Mouse (Mus musculus): ENCODE data around the gene Ifitm7. TPM values are rescaled to one million over a fixed set of nuclear protein-coding genes. Genes with fewer than 3 reads are reported as not detected.

Gene Ifitm7
- total and polyA plus RNA-seq, 3 experiments, result 0.49 TPM; not detected in 2

- TF ChIP-seq GATA1 (IDR thresholded peaks at IDR 0.05; ENCODE audit: borderline replicate concordance, low read length), result no peak
- TF ChIP-seq CTCF (IDR thresholded peaks at IDR 0.05; ENCODE audit: low read depth, low read length), result no peak
- TF ChIP-seq GATA2 (IDR thresholded peaks at IDR 0.05; ENCODE audit: borderline replicate concordance, low read depth, low read length), result no peak
- no peak for TF ChIP-seq TAL1 (conservative IDR thresholded peaks at IDR 0.05; ENCODE audit: low read depth, low read length)
- TF ChIP-seq POLR2AphosphoS5 (IDR thresholded peaks at IDR 0.05; ENCODE audit: insufficient replicate concordance, low read depth, low read length), result no peak
- H3K4me3 ChIP-seq (ENCODE audit: low read depth, low read length), result no peak overlapping the region
- H3K36me3 ChIP-seq (replicated peaks), result no peaks in the 10 kb centered on the region
- ATAC-seq (ENCODE audit: extremely low read depth, insufficient number of reproducible peaks, low FRiP score, poor library complexity, severe bottlenecking) (peak; percentile 15; the same call in 1 of the 2 replicates), DNase-seq (ENCODE audit: low spot score) (no peak)
- H3K4me1 ChIP-seq (ENCODE audit: insufficient read depth, low read depth, low read length), result no peaks in the 10 kb centered on the region
- peaks cover 8% of the 10 kb centered on the region for H3K27me3 ChIP-seq (ENCODE audit: insufficient read depth, low read length)
- no peaks in the 10 kb centered on the region for H3K9me3 ChIP-seq (replicated peaks)
These were observed 42.5 kb downstream of the Ifitm7 start for GRCm38 (mm10) chr16:13944178-13944577.

GRCm38 (mm10) chr16:13940847-13941395 is 45.8 kb downstream of the Ifitm7 start:
- DNase-seq (ENCODE audit: low spot score) (no peak), ATAC-seq (ENCODE audit: extremely low read depth, insufficient number of reproducible peaks, low FRiP score, poor library complexity, severe bottlenecking) (no peak)
- H3K27me3 ChIP-seq (ENCODE audit: insufficient read depth, low read length), result peaks cover 5% of the 10 kb centered on the region
- no peak overlapping the region; the same call in 1 of the 2 replicates for H3K4me3 ChIP-seq (ENCODE audit: low read depth, low read length)
- no peaks in the 10 kb centered on the region for H3K4me1 ChIP-seq (ENCODE audit: insufficient read depth, low read depth, low read length)
- H3K9me3 ChIP-seq (replicated peaks), result no peaks in the 10 kb centered on the region
- TF ChIP-seq POLR2AphosphoS5 (IDR thresholded peaks at IDR 0.05; ENCODE audit: insufficient replicate concordance, low read depth, low read length), result no peak
- no peak for TF ChIP-seq TAL1 (conservative IDR thresholded peaks at IDR 0.05; ENCODE audit: low read depth, low read length)
- TF ChIP-seq GATA2 (IDR thresholded peaks at IDR 0.05; ENCODE audit: borderline replicate concordance, low read depth, low read length), result no peak
- TF ChIP-seq CTCF (IDR thresholded peaks at IDR 0.05; ENCODE audit: low read depth, low read length), result no peak
- no peak for TF ChIP-seq GATA1 (IDR thresholded peaks at IDR 0.05; ENCODE audit: borderline replicate concordance, low read length)
- no peaks in the 10 kb centered on the region for H3K36me3 ChIP-seq (replicated peaks)

- peaks cover 5% of the 10 kb centered on the region for H3K27me3 ChIP-seq (ENCODE audit: insufficient read depth, low read length)
- H3K36me3 ChIP-seq (replicated peaks), result no peaks in the 10 kb centered on the region
- no peak for TF ChIP-seq CTCF (IDR thresholded peaks at IDR 0.05; ENCODE audit: low read depth, low read length)
- no peak for TF ChIP-seq GATA2 (IDR thresholded peaks at IDR 0.05; ENCODE audit: borderline replicate concordance, low read depth, low read length)
- no peak for TF ChIP-seq TAL1 (conservative IDR thresholded peaks at IDR 0.05; ENCODE audit: low read depth, low read length)
- no peak for TF ChIP-seq POLR2AphosphoS5 (IDR thresholded peaks at IDR 0.05; ENCODE audit: insufficient replicate concordance, low read depth, low read length)
- TF ChIP-seq GATA1 (IDR thresholded peaks at IDR 0.05; ENCODE audit: borderline replicate concordance, low read length), result no peak
- no peak for ATAC-seq (ENCODE audit: extremely low read depth, insufficient number of reproducible peaks, low FRiP score, poor library complexity, severe bottlenecking)
- H3K9me3 ChIP-seq (replicated peaks), result no peaks in the 10 kb centered on the region
- H3K4me3 ChIP-seq (ENCODE audit: low read depth, low read length), result no peak overlapping the region; the same call in 1 of the 2 replicates
- no peaks in the 10 kb centered on the region for H3K4me1 ChIP-seq (ENCODE audit: insufficient read depth, low read depth, low read length)
- DNase-seq (ENCODE audit: low spot score), result no peak
These were observed 46.4 kb downstream of the Ifitm7 start for GRCm38 (mm10) chr16:13940139-13940846.

Other genes with a start within 250 kb of the Ifitm7 start
- 67.6 and 67.8 TPM in 2 replicates for gene Rrn3, start 206.2 kb downstream of the Ifitm7 start, total RNA-seq (2014; fragmentation: Nextera tagmentation)
- 65.8 and 72.3 TPM in 2 replicates for gene Rrn3, start 206.2 kb downstream of the Ifitm7 start, total RNA-seq (2017)
- gene Rrn3, start 206.2 kb downstream of the Ifitm7 start, polyA plus RNA-seq (2012), result 18.3 and 21.2 TPM in 2 replicates
- 39.7 and 54.2 TPM in 2 replicates for gene Ntan1, start 168.0 kb downstream of the Ifitm7 start, total RNA-seq (2014; fragmentation: Nextera tagmentation)
- gene Ntan1, start 168.0 kb downstream of the Ifitm7 start, total RNA-seq (2017), result 36.5 and 42.0 TPM in 2 replicates
- 9.0 and 9.2 TPM in 2 replicates for gene Ntan1, start 168.0 kb downstream of the Ifitm7 start, polyA plus RNA-seq (2012)
- 74.9 and 94.5 TPM in 2 replicates for gene Pdxdc1, start 83.8 kb downstream of the Ifitm7 start, total RNA-seq (2014; fragmentation: Nextera tagmentation)
- 68.8 and 72.1 TPM in 2 replicates for gene Pdxdc1, start 83.8 kb downstream of the Ifitm7 start, total RNA-seq (2017)
- 27.1 and 35.5 TPM in 2 replicates for gene Pdxdc1, start 83.8 kb downstream of the Ifitm7 start, polyA plus RNA-seq (2012)
- 1.9 and 2.6 TPM in 2 replicates for gene Mpv17l, start 83.7 kb downstream of the Ifitm7 start, total RNA-seq (2014; fragmentation: Nextera tagmentation)
- gene Mpv17l, start 83.7 kb downstream of the Ifitm7 start, total RNA-seq (2017), result 0.98 and 1.2 TPM in 2 replicates
- gene Mpv17l, start 83.7 kb downstream of the Ifitm7 start, polyA plus RNA-seq (2012), result 0.04 and 0.05 TPM in 2 replicates
- gene 2900011O08Rik, start 284 bp downstream of the Ifitm7 start, total RNA-seq (2014; fragmentation: Nextera tagmentation), result not detected in 2 replicates
- gene 2900011O08Rik, start 284 bp downstream of the Ifitm7 start, total RNA-seq (2017), result 0.05 and 0.06 TPM in 2 replicates
- gene 2900011O08Rik, start 284 bp downstream of the Ifitm7 start, polyA plus RNA-seq (2012), result not detected in 2 replicates
- 53.4 and 85.9 TPM in 2 replicates for gene Nde1, start 176.4 kb upstream of the Ifitm7 start, total RNA-seq (2014; fragmentation: Nextera tagmentation)
- gene Nde1, start 176.4 kb upstream of the Ifitm7 start, total RNA-seq (2017), result 57.7 and 58.2 TPM in 2 replicates
- gene Nde1, start 176.4 kb upstream of the Ifitm7 start, polyA plus RNA-seq (2012), result 51.1 and 54.6 TPM in 2 replicates
- gene Marf1, start 176.5 kb upstream of the Ifitm7 start, total RNA-seq (2014; fragmentation: Nextera tagmentation), result 71.2 and 75.4 TPM in 2 replicates
- gene Marf1, start 176.5 kb upstream of the Ifitm7 start, total RNA-seq (2017), result 28.5 and 32.3 TPM in 2 replicates
- 1.8 and 3.3 TPM in 2 replicates for gene Marf1, start 176.5 kb upstream of the Ifitm7 start, polyA plus RNA-seq (2012)

Measured in G1E (cell line).